Mouse (Mus musculus) adipose tissue, adult 10 weeks (tissue): ENCODE measurements around the gene Olfr141. TPM values are rescaled to one million over a fixed set of nuclear protein-coding genes. Genes with fewer than 3 reads are reported as not detected.

Experiments used
- polyA plus RNA-seq: library from polyadenylated mRNA; stranded (reverse); fragments of 350-450 nt; fragmentation: Illumina TruSeq; extraction: RNeasy Lipid Tissue Mini Kit (QIAGEN cat#74804); gene quantifications from one replicate; pipeline ENCODE4 v1.2.3, GENCODE M21; 2014; ENCODE audit warnings: low read depth, low replicate concordance

The Olfr141 gene
- polyA plus RNA-seq: not detected

GRCm38 (mm10) chr2:86809918-86810317 lies at the start of gene Olfr141:
Olfr141 (minus strand) TSS chr2:86810018.

GRCm38 (mm10) chr2:86851596-86851995 lies 41.8 kb upstream of the Olfr141 start, which contains the start of gene Olfr1095:
Olfr1095 (minus strand) TSS chr2:86851696.

GRCm38 (mm10) chr2:86824363-86824762 lies 14.5 kb upstream of the Olfr141 start, which contains the start of gene Olfr1094:
Olfr1094 (plus strand) TSS chr2:86824663.

GRCm38 (mm10) chr2:86782179-86782578 lies 27.6 kb downstream of the Olfr141 start, which contains the start of gene Olfr1093:
Olfr1093 (plus strand) TSS chr2:86782479.

GRCm38 (mm10) chr2:86758893-86759292 lies 50.9 kb downstream of the Olfr141 start, which contains the start of gene Olfr1090:
Olfr1090 (minus strand) TSS chr2:86758993.

Other genes starting within 250 kb of the Olfr141 start
- gene Olfr1082, start 211.1 kb downstream of the Olfr141 start, polyA plus RNA-seq: not detected
- not detected for gene Olfr1084, start 170.3 kb downstream of the Olfr141 start, polyA plus RNA-seq
- gene Olfr1085, start 148.0 kb downstream of the Olfr141 start, polyA plus RNA-seq: not detected
- not detected for gene Olfr1086, start 129.9 kb downstream of the Olfr141 start, polyA plus RNA-seq
- not detected for gene Olfr1087, start 111.6 kb downstream of the Olfr141 start, polyA plus RNA-seq
- gene Olfr1089, start 76.3 kb downstream of the Olfr141 start, polyA plus RNA-seq: not detected
- not detected for gene Olfr1090, start 51.0 kb downstream of the Olfr141 start, polyA plus RNA-seq
- gene Olfr1093, start 27.5 kb downstream of the Olfr141 start, polyA plus RNA-seq: not detected
- gene Olfr1094, start 14.6 kb upstream of the Olfr141 start, polyA plus RNA-seq: not detected
- not detected for gene Olfr1095, start 41.7 kb upstream of the Olfr141 start, polyA plus RNA-seq
- gene Gm13723, start 64.8 kb upstream of the Olfr141 start, polyA plus RNA-seq: not detected
- not detected for gene Olfr1097, start 82.2 kb upstream of the Olfr141 start, polyA plus RNA-seq
- not detected for gene Olfr1098, start 114.5 kb upstream of the Olfr141 start, polyA plus RNA-seq
- gene Olfr1099, start 150.7 kb upstream of the Olfr141 start, polyA plus RNA-seq: not detected
- gene Olfr1100, start 169.9 kb upstream of the Olfr141 start, polyA plus RNA-seq: not detected
- not detected for gene Olfr1101, start 181.2 kb upstream of the Olfr141 start, polyA plus RNA-seq
- gene Olfr1102, start 188.4 kb upstream of the Olfr141 start, polyA plus RNA-seq: not detected
- gene Olfr1104, start 217.1 kb upstream of the Olfr141 start, polyA plus RNA-seq: not detected
- not detected for gene Olfr1105, start 226.5 kb upstream of the Olfr141 start, polyA plus RNA-seq
- gene Olfr1106, start 242.3 kb upstream of the Olfr141 start, polyA plus RNA-seq: not detected